Mouse (Mus musculus) urinary bladder, postnatal 25 days (tissue): ENCODE measurements around the gene Antxr1.

Source experiments
- DNase-seq: peaks from one replicate; pipeline ENCODE4 v3.0.0; 2022; ENCODE audit warnings: low spot score

Antxr1 gene

GRCm38 (mm10) chr6:87189755-87190154, 145.9 kb downstream of the Antxr1 start:
- peak; percentile 25 for DNase-seq

GRCm38 (mm10) chr6:87186988-87187387, 148.6 kb downstream of the Antxr1 start:
- DNase-seq: peak; percentile 32

- DNase-seq: no peak
Measured at GRCm38 (mm10) chr6:87184418-87184817, 151.2 kb downstream of the Antxr1 start.

GRCm38 (mm10) chr6:87183981-87184380, 151.6 kb downstream of the Antxr1 start:
- DNase-seq: no peak

- DNase-seq: no peak
Measured at GRCm38 (mm10) chr6:87183159-87183558, 152.5 kb downstream of the Antxr1 start.

- no peak for DNase-seq
Measured at GRCm38 (mm10) chr6:87182736-87183135, 152.9 kb downstream of the Antxr1 start.

- DNase-seq: no peak
Measured at GRCm38 (mm10) chr6:87171461-87171860, 164.2 kb downstream of the Antxr1 start.

GRCm38 (mm10) chr6:87170875-87171274, 164.7 kb downstream of the Antxr1 start:
- no peak for DNase-seq

GRCm38 (mm10) chr6:87170277-87170676, 165.3 kb downstream of the Antxr1 start:
- DNase-seq: no peak

GRCm38 (mm10) chr6:87168021-87168420, 167.6 kb downstream of the Antxr1 start:
- no peak for DNase-seq

GRCm38 (mm10) chr6:87166673-87167305, 168.8 kb downstream of the Antxr1 start:
- DNase-seq: no peak

GRCm38 (mm10) chr6:87165536-87166311, 169.9 kb downstream of the Antxr1 start:
- DNase-seq: no peak

- no peak for DNase-seq
Measured at GRCm38 (mm10) chr6:87161391-87162263, 174.0 kb downstream of the Antxr1 start.

- no peak for DNase-seq
Measured at GRCm38 (mm10) chr6:87160196-87160595, 175.4 kb downstream of the Antxr1 start.

GRCm38 (mm10) chr6:87158062-87158623, 177.5 kb downstream of the Antxr1 start:
- DNase-seq: no peak

- no peak for DNase-seq
Measured at GRCm38 (mm10) chr6:87153836-87154235, 181.8 kb downstream of the Antxr1 start.

GRCm38 (mm10) chr6:87153231-87153580, 182.4 kb downstream of the Antxr1 start:
- DNase-seq: no peak

GRCm38 (mm10) chr6:87152461-87153230, 183.0 kb downstream of the Antxr1 start:
- DNase-seq: no peak

- DNase-seq: no peak
Measured at GRCm38 (mm10) chr6:87151427-87151826, 184.2 kb downstream of the Antxr1 start.

- no peak for DNase-seq
Measured at GRCm38 (mm10) chr6:87150471-87150870, 185.2 kb downstream of the Antxr1 start.

GRCm38 (mm10) chr6:87147921-87148320, 187.7 kb downstream of the Antxr1 start:
- no peak for DNase-seq

- no peak for DNase-seq
Measured at GRCm38 (mm10) chr6:87143594-87143993, 192.0 kb downstream of the Antxr1 start.
